Mouse (Mus musculus) brain, embryonic 14.5 days (tissue): ENCODE measurements around the gene Ddc. TPM values are rescaled to one million over a fixed set of nuclear protein-coding genes. Genes with fewer than 3 reads are reported as not detected.

Experiments
- DNase-seq: peaks from one replicate; pipeline ENCODE4 v3.0.0-alpha.2; 2011; ENCODE audit warnings: low read depth
- CTCF ChIP-seq: fragments of 200-500 bp; IDR thresholded peaks from 2 replicates; pipeline ENCODE4 v1.5.1; 2012; ENCODE audit warnings: inconsistent platforms, mild to moderate bottlenecking, moderate library complexity, borderline replicate concordance; ENCODE audit not compliant: insufficient read depth, insufficient read length; ENCODE audit errors: extremely low read depth
- POLR2A ChIP-seq: fragments of 200-500 bp; IDR thresholded peaks from 2 replicates; pipeline ENCODE4 v1.6.1; 2012; ENCODE audit warnings: mild to moderate bottlenecking, inconsistent platforms, borderline replicate concordance; ENCODE audit not compliant: poor library complexity, insufficient read depth, insufficient read length, severe bottlenecking; ENCODE audit errors: extremely low read depth
- polyA plus RNA-seq: library from polyadenylated mRNA; depleted of rRNA; stranded (reverse); fragments of >200 nt; gene quantifications from 2 replicates; pipeline ENCODE4 v1.2.3, GENCODE M21; 2012

The Ddc gene
- polyA plus RNA-seq, 1 experiment = 13.8 TPM

DNA sequence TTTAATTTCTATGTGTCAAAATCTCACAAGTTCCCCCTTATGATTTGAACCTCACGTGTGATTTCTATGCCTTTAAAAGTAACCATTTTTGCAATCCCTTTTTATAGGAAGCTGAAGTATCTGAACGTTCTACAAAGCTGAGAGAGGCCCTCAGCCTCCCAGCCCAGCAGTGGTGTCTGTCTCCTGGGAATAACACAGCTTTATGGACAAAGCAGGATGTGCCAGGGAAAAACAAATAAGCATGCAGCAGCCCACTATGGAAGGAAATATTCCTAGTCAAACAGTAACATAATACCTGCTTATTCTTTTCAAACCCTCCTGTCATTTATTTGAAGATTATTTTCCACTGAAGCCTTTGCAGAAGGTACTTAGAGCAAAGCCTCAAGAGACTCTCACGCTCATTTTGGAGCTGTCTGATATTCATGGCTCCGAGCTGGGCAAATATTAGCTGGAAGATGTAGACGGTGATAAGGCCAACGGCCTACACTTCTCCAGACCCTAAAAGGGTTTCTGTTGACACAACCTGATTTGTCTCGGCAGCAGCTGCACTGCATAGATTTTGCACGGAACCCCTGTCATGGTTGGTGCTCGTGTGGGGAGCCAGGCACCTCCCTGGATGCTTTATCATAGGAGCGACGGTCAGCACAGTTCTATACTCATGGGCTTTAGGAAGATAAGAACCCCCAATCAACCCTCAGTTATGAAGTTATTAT, 13.3 kb downstream of the Ddc start:
- DNase-seq = peak; percentile 53
- no peak for TF ChIP-seq CTCF
- no peak for TF ChIP-seq POLR2A

DNA sequence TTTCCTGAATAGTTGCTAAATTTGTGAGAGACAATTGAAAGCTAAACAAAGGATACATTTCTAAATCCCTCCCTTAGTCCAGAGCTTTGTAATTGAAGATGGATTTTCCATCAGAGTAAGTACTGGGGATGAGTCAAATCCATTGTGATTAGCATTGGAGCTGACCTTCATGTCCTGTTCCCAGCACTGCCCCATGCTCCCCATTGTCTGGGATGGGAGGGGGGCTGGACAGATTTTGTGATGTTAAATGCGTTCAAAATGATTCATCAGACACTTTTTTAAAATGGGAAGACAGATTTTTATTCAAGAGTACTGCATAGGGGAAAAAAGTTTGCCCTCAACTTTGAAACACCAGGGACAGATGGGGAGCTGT, 16.2 kb downstream of the Ddc start:
- no peak for DNase-seq
- no peak for TF ChIP-seq CTCF
- no peak for TF ChIP-seq POLR2A

DNA sequence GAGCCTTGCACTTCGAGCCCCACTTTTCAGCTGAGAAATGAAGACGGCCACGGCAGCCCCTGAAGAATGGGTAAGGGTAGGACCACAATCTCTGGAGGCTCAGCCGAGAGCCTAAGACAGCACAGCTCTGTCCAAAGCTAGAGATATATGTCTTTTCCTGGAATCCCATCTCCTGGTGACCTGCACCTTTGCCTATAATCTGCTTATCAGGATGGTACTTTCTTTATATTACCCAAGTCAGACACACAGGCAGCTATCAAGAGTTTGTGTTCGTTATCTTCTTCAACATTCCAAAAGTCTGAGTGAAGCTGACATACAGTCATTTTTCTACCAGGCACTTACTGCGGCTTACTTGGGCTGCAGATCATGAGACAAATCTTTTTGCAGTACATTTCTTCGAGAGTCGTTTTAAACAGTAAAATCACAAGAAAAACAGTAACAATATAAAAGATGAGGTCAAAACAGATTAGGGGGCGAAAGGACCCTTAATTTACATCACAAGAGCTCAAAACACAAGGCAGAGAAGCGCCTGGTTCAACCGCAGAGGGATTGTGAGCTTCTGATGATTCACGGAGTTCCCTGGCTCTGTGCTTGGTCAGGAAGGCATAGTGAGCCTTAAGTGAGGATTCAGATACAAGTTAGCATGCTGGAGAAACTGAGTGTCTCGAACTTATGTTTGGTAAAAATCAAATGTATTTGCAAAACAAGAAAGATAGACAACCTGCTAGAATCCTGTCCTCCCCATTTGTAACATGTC, 16.7 kb downstream of the Ddc start:
- no peak for DNase-seq
- TF ChIP-seq CTCF (no peak), POLR2A (no peak)

DNA sequence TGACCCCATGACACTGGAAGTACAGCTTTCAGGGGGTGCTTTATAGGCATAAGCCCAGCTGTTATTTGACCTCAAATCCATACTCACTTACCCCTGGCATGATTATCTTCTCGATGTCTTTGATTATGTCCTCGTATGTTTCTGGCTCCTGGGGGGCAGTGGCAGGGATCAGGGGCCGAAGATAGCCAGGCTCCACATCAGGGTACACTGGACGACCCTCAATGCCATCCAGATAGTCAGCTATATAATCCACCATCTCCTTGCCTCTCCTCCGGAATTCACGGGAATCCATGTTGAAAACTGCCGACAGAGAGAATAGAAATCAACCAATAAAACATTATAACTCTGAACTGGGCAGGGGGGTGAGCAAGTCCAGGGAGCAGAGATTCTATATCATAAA, 17.6 kb downstream of the Ddc start:
- no peak for DNase-seq
- TF ChIP-seq POLR2A (no peak), CTCF (no peak)

DNA sequence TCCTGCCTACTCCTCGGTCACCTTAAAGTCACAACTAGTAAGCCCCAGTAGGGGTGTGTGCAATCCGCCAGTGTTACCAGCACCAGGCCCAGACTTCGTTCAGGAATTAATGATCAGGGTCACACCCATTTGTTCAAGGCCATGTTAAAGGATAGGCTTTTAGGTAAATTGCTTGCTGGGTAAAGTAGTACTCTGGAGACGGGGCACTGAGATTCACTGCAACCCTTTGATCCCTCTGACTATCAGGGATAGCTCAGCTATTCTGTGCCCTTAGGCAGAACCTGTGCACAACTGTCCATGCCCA, 18.3 kb downstream of the Ddc start:
- DNase-seq = no peak
- TF ChIP-seq CTCF (no peak), POLR2A (no peak)

DNA sequence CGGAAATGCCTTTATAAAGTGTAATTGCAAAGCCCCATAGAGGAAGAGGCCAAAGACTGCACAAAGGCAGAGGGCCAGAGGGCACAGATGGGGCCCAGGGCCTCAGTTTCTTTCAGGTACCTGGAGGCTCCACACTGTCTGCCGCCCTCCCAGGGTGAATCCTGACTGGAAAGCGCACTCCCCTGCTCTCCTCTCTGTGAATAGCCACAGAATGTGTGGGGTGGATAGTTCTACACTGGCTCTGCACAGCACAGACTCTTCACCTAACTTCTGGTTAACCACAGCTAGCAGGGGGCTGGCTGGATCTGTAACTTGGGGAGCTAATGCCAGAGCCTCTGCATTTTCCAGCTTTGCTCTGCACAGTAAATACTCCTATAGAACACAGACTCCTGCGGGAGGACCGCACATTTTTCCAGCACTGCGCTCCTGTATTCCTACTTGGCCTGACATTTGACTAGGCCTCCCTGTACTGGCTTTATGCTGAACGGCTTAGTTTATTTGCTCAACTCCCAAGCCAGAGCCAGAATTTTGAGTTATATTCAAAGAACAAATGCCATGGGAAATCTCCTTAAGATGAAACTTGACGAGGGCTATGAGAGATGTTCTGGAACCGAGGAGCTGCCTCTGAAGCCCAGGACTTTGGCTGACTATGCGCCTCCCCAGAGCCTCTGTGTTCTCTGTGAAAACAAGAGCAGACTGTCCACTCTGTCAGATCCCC, 18.8 kb downstream of the Ddc start:
- no peak for DNase-seq
- TF ChIP-seq POLR2A = no peak
- no peak for TF ChIP-seq CTCF

DNA sequence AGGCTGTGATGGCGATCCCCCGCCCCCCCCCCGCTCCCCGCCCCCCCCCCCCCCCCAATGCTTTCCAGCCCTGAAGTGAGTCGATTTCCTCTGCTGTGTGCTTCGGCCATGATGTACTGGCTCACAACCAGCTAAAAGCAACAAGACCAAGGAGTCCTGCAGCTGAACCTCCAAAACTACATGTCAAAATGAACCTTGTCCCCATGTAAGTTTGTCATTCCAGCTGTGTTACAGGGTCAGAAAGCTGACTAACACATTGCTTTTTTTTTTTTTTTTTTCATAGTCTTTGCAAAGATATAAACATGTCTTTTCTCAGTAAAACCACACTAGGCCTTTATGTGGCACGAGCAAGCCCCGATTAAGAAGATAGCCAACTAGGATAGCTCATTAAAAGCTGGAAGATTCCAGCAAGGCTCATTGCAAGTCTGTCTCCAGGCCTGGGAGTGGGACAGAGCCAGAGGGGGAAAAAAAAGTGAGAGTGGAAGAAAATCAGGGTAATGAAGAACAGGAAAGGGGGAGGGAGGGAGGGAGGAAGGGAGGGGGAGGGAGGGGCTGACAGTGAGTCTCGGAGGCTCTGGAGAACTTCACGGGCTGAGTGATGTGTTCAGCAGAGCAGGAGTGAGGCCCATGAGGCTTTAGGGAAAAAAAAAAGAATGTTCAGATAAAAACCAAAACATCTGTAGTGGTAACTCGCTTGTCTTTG, 19.5 kb downstream of the Ddc start:
- TF ChIP-seq CTCF (no peak), POLR2A (no peak)
- no peak for DNase-seq

DNA sequence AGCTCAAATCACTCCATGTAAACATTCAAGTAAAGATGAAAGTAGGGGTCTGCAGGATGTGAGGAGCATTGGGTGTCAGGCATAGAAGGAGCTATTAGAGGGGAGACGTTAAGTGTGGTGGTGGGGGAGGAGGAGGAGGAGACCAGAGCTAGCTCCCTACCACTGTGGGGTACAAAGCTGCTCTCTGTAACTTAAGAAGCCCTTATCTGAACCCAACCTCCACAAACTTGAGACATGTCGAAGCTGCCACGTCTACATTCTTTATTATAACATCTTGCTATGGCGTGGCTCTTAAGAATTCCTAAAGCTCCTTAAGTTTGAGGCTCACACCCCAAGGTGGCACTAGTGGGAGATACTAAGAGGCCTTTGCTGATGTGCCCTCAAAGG, 20.1 kb downstream of the Ddc start:
- DNase-seq = no peak
- TF ChIP-seq POLR2A = no peak
- no peak for TF ChIP-seq CTCF

DNA sequence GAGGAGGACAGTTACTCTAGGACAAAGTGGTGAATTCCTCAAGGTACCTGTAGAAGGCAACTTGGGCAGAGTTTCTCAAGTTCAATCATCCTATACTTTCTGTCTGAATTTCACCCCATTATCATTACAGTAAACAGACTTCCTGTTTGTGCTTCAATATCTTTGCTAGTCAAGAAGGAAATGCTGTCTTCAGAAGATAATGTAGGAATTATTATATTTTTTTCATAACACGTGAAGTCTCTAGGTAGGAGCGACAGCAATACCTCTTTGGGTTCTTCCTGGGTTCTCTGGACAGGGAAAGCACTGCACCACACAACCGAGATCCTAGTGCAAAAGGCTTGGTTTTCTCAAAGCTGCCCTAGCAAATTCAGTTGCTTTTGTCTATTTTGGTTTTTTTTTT, 21.6 kb downstream of the Ddc start:
- no peak for DNase-seq
- no peak for TF ChIP-seq POLR2A
- TF ChIP-seq CTCF = no peak

DNA sequence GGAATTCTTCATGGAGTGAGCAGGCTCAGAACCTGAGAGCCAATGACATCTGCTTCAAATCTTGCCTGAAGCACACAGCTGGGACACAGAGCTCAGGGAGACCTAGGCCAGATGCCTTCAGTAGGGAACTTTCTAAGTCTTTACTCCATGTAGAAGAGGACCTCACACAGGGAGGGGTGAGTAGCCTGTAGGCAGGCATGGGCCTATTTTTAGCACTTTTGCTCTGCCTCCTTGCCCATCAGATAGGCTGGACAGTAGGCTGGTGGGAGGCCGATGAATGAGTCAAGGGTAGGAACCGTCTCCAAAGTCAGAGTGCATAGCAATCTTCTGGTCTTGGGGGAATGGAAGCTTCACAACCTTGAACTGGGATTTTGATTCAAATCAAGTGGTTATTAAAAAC, 22.7 kb downstream of the Ddc start:
- DNase-seq = no peak
- TF ChIP-seq POLR2A (no peak), CTCF (no peak)
